Mouse (Mus musculus): ENCODE measurements around the gene Sebox. TPM values are rescaled to one million over a fixed set of nuclear protein-coding genes. Genes with fewer than 3 reads are reported as not detected.
"Not testable (repeated sequence)": the region's sequence is repeated elsewhere in the genome, so short reads cannot be mapped to it uniquely, and the experiment has no call there.

Sebox gene
- total RNA-seq, 4 experiments from 2014 or later: not detected

DNA sequence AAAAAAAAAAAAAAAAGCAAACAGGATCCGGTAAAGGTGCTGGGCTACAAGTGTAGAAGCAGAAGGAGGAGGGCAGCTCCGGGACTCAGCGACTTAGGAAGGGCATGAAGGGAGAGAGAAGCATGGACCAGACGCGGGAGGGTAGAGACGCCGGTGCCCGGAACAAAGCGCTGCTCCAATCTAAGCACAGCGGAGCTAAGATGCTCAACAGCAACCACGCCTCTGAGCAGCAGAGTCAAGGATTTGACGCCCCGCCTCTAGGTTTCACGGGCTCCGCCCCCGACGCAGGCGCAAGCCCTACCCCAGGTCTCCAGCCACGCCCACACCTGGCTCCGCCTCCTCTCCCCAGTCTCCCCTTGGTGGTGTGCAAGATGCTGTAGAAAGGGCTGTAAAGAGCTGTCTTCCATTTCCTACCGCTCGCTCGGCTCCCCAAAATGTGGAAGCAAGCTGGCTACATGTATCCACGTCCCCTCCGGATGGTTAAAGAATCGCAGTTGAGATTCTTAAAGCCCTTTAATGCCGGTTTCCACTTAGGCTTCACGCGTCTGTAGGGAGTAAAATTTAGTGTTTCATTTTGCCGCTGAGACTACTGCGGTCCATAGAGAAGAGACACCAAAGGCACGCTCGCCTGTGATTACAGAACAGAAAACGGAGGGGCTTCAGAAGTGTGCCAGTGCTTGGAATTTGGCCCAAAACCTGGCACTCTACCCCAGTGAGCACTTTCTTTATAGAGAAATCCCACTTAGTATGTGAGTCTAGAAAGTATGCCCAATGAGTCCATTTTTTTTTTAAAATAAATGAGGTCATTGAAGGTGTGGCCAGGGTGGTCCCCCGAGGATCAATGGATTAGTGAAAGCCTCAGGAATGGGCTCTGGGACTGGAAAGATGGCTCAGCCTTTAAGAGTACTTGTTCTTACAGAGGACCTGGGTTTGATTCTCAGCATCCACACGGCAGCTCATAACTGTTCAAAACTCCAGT is 5.4 kb upstream of the Sebox start, which contains the start of gene Sarm1:
Gene Sarm1 (minus strand): TSS at position 211 of the 979 bp plus-strand sequence.
- DNase-seq (ENCODE audit: low spot score in 2 of 2): peak; percentile 84 to 88

DNA sequence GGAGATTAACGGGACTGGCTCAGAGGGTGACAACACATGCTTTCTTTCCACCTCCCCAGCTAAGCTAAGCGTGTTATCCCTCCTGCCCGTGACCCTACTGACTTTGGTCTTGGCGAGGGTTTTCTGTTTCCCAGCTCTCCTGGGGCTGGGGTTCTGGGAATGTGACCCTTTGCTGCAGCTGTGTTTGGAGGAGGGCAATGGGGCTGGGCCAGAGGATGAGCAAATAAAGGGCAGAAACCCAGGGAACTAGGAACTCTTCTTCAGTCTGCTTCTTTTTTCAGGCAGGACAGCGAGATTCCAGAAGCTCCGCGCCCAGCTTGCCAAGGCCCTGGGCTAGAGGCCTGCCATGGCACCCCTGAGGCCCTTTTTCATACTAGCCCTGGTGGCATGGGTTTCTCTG is 4.2 kb upstream of the Sebox start, which contains the start of gene Vtn:
Gene Vtn (plus strand): TSS at position 88 of the 400 bp plus-strand sequence.
- DNase-seq (ENCODE audit: low spot score in 2 of 2): peak; percentile 41 to 61

DNA sequence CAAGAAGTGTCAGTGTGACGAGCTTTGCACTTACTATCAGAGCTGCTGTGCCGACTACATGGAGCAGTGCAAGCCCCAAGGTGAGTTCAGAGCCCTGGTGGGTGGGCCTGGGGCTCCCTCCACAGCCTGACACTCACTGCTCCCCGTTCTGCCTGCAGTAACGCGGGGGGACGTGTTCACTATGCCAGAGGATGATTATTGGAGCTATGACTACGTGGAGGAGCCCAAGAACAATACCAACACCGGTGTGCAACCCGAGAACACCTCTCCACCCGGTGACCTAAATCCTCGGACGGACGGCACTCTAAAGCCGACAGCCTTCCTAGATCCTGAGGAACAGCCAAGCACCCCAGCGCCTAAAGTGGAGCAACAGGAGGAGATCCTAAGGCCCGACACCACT is 3.7 kb upstream of the Sebox start:
- DNase-seq (ENCODE audit: low spot score in 2 of 2): no peak

- DNase-seq (ENCODE audit: low spot score in 2 of 2): no peak
Measured at GRCm38 (mm10) chr11:78500623-78501202, 2.5 kb upstream of the Sebox start.

- DNase-seq (ENCODE audit: low spot score in 2 of 2): no peak
Measured at GRCm38 (mm10) chr11:78501529-78501928, 1.7 kb upstream of the Sebox start.

- no peak for DNase-seq (ENCODE audit: low spot score in 2 of 2)
Measured at GRCm38 (mm10) chr11:78505430-78505829, 2.2 kb downstream of the Sebox start.

DNA sequence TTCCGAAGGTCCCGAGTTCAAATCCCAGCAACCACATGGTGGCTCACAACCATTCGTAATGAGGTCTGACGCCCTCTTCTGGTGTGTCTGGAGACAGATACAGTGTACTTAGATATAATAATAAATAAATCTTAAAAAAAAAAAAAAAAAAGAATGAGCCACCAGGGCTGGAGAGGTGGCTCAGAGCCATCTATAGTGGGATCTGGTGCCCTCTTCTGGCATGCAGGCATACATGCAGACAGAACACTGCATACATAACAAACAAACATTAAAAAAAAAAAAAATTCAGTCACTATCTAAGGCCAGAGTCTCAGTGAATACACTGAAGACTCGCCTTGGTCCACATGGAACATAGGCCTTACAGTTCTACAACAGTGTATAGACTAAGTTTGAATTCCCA is 5.9 kb downstream of the Sebox start:
- no peak for DNase-seq (ENCODE audit: low spot score in 2 of 2)

GRCm38 (mm10) chr11:78512025-78512957 is 9.0 kb downstream of the Sebox start, which contains the start of the genes Tmem199 and Poldip2:
Tmem199 (minus strand) TSS chr11:78512172.
Poldip2 (plus strand) TSS chr11:78512193.
- DNase-seq (ENCODE audit: low spot score in 2 of 2): peak; percentile 78 to 86

DNA sequence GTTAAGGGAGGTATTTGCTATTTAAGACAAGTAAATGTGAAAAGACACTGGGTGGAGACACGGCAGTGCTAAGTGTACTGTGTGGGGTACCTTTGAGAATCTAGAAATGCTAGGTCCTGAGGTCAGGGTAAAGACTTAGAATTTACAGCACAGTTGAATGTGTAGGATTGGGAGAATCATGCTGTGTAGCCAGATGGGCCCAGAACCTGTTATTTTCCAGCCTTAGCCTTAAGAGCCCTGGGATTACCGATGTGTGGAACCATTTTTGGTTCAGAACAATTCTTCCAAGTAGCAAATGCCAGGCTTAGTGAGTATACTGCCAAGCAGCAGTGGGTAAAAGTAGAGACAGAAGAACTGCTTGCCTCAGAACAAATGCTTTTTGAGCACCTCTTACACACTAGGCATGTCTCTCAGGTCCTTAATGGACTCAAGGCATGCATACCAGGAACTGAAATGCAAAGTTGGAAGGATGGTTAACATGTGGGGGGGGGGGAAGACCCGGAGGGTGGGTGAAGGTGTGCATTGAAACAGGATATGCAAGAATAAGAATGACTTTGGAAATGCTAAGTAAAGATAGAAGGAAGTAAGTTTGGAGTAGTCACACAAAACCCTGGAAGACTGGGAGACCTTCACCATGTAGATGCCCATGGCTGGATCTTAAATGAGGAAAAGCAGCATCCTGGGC is 10.0 kb downstream of the Sebox start:
- DNase-seq (ENCODE audit: low spot score in 2 of 2): no peak

DNA sequence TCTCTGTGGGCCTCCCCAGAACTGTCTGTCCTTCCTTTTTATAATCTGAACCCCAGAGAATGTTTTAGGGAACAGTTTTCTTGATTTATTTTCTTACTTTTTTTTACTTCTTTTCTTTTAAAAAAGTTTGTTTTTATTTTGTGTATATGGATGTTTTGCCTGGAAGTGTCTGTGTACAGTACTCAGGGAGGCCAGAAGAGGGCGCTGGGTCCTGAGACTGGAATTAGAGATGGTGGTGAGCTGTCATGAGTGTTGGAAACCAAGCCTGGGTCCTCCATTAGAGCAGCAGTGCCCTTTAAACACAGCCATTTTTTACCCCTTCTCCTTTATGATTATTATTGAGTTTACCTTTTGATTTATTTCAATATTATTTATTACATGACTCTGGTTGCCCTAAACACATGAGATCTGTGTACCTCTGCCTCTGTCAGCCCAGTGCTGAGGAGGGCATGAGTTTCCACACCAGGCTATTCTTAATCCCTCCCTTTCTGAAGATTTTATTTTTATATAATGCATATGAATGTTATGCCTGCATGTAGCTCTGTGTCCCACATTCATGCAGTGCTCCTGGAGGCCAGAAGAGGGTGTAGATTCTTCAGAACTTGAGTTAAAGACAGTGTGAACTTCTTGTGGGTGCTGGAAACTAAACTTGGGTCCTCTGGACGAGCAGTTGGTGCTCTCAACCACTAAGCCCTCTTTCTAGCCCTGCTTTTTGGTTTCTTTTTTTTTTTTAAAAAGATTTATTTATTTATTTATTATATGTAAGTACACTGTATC is 12.5 kb downstream of the Sebox start:
- no peak for DNase-seq (ENCODE audit: low spot score in 2 of 2)

GRCm38 (mm10) chr11:78518931-78519330 is 15.7 kb downstream of the Sebox start:
- DNase-seq (ENCODE audit: low spot score in 2 of 2): no peak

GRCm38 (mm10) chr11:78521880-78522279 is 18.6 kb downstream of the Sebox start:
- DNase-seq (ENCODE audit: low spot score in 2 of 2): no peak

- DNase-seq (ENCODE audit: low spot score in 2 of 2): peak in 1 of 2 experiments; percentile 25
Measured at GRCm38 (mm10) chr11:78522481-78522997, 19.3 kb downstream of the Sebox start.

- no peak for DNase-seq (ENCODE audit: low spot score in 2 of 2)
Measured at GRCm38 (mm10) chr11:78523241-78523955, 20.2 kb downstream of the Sebox start.

- no peak for DNase-seq (ENCODE audit: low spot score in 2 of 2)
Measured at GRCm38 (mm10) chr11:78524838-78525237, 21.6 kb downstream of the Sebox start.

DNA sequence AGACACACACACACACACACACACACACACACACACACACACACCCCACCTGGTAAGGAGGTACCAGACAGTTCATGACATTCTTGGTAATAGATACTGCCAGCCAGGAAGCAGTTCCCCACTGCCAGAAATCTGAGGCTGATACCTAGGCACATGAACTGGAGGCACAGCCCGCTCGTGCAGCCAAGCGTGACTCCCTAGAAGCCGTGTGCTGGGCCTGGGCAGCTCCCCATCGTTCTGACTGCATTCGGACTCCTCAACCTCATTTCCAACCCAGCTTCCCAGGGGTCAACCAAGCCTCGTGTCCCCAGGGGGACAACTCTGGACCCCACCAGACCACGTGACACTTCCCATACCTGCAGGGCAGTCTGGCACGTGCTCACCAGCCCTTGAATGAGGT is 25.5 kb downstream of the Sebox start:
- DNase-seq (ENCODE audit: low spot score in 2 of 2): no peak

DNA sequence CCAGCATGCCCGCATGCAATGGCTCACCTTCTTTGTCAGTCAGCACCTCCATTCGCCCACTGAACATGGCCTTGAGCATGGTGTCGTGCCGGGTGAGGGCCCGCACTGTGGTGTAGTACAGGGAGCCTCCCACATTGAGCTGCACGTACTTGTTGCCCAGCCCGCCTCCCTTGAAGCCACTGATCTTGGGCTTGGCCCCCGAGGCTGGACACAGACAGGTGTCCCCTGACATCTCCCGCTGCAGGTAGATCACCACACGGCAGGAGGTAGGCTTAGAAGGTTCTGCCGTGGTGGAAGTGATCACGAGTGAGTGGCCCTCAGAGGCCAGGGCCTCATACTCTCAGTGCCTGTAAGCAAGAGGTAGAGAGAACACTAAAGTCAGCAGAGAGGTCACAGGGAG is 26.8 kb downstream of the Sebox start:
- no peak for DNase-seq (ENCODE audit: low spot score in 2 of 2)

- no peak for DNase-seq (ENCODE audit: low spot score in 2 of 2)
Measured at GRCm38 (mm10) chr11:78531046-78531445, 27.8 kb downstream of the Sebox start.

- DNase-seq (ENCODE audit: low spot score in 2 of 2): not testable (repeated sequence)
Measured at GRCm38 (mm10) chr11:78531515-78531914, 28.3 kb downstream of the Sebox start.
